Mouse (Mus musculus) lung, postnatal 25 days (tissue): ENCODE measurements at regions not wholly inside any gene's neighbourhood (a gene's known extent, or its start where the extent isn't known, plus 50 kb on each side); places are given as distances from the start of the nearest gene placed in this dataset.

Experiments used
- DNase-seq: peaks from one replicate; pipeline ENCODE4 v3.0.0; 2022; ENCODE audit warnings: low spot score

DNA sequence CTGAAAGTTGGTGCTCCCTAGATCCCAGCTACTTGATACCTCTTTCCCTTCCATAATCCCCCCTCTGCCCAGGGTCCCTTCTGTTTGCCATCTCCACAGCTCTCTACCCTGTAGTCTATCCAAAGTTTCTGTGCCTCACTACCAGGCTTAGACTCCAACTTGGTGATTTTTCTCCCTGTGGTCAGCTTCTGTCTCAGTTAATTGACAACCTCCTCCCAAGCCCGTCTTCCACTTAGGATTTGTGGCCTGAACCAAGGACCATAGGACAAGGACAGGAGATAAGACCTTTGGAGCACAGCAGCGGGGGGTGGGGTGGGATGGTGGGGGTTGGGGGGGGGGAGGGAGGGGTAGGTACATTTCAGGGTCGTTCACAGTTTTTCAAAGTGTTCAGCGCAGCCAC lies 371.3 kb downstream of the Eipr1 start:
- DNase-seq, result no peak

DNA sequence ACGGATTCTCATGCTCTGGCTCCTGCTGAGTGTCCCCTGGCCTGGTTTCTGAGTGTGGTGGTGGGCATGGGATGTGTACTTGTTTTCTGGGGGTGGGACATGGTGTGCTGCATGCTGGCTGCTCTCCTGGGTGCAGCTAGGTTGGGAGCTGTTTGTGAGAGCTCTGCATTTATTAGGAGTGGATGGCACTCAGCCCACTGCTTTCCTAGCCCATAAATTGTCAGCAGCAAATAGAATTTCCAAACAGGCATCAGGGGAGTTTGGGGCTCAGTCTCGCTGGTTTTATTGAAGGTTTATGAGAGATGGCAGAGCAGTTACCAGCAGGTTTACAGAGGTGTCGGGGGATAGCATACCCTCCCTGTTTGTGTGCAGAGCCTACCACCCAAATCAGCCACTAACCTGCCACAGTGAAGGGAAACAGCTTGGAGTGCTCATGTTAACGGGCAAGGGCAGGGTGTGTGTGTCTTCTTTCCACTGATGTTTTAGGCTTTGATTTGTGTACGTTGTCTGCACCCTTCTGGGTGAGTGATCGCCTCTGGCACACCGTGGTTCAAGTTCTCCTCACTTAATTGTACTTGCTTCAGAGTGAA lies 372.6 kb downstream of the Eipr1 start:
- DNase-seq, result no peak

DNA sequence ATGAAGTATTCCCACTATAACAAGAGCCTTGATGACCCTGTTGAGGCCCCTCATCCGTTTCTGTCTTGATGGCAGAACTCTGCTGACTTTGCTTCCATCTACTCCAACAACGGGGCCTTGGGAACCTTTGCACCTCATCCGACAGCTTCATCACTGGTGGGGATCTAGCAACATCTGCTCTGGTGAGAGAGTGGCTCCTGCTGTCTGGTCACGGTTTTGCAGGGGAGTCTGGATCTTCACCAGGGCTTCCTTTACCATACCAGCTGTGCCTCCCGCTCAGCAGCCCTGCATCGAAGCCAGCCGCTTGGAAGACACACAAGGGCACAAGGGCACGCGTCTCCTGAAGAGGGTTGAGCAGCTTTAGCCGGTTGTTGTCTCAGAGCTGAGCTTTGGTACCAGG lies 377.2 kb downstream of the Eipr1 start:
- no peak for DNase-seq

GRCm38 (mm10) chr12:29129331-29129730 lies 377.7 kb downstream of the Eipr1 start:
- no peak for DNase-seq

DNA sequence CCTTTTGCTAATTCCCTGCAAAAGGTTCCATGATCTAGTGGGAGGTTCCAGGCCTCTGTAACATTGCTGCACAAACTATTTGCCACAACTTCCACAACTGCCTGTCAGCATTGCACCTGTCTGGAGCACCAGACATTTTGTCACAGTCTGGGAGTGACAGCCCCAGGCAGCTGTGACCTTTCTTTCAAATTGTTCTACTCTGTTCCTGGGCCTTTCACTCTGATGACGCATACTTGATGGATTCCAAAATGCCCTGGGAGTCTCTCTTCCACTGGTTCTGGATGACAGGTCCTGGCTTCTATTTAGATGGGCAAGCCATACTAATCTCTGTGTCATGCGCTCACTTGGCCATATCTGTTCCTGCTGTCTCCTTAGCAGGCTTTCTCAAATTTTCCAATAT lies 382.7 kb downstream of the Eipr1 start:
- no peak for DNase-seq

DNA sequence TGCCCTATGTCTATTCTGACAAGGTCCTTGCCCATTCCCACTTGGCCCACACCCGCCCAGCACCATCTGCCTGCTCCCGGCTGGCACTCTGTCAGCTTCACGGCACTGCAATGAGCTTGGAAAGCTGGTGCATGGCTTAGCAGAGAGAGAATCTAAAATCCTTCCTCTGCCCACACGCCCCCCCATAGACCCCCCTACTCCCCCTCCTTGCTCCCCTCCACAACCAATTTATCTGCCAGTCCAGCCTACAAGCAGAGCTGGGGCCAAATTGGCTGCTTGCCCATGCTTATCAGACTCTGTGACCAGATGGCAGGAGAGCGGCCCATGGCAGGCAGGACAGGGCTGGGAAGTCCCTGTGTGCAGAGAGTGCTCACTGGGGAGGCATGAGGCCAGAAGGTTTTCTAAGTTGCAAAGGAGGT lies 385.3 kb downstream of the Eipr1 start:
- no peak for DNase-seq

DNA sequence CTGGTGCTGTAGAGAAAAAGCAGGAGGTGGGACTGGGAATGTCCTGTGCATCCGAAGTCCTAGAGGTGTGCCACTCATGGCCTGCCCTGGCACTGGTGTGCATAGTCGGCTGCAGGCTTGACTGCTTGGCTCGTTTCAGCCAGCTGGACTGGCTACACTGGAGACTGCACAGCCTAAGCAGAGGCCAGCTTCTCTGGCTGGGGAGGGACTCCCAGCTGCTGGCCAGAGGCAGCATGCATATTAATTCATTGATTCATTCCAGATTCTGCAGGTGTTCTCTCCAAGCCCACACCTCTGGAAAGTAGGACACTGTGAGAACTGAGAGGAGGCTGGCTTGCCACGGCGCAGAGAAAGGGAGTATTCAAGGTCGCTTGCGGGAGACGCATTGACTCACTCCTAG lies 385.9 kb downstream of the Eipr1 start:
- no peak for DNase-seq

GRCm38 (mm10) chr12:29140576-29140975 lies 387.6 kb upstream of the Myt1l start:
- DNase-seq, result no peak

- no peak for DNase-seq
These were observed 387.1 kb upstream of the Myt1l start for GRCm38 (mm10) chr12:29141132-29141531.

GRCm38 (mm10) chr12:29141855-29142254 lies 386.3 kb upstream of the Myt1l start:
- DNase-seq, result no peak

DNA sequence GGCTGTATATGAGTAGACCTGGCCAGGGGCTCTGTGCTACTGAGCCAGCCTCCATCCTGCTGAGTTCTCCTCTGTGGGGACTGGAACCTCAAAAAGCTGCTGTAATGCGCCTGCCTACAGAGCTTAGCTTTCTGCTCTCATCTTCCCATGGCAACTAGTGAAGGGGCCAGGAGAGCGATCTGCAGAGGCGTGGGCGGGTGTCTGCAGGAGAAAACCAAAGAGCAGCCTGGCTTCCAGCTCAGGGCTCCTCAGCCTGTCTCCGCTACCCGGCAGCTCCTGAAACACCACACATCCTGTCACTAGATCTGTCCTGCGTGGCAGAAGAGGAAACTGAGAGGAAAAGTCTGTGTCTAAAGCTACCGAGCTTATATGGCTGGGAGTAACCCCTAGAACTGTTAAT lies 384.9 kb upstream of the Myt1l start:
- no peak for DNase-seq

GRCm38 (mm10) chr12:29160920-29161319 lies 367.3 kb upstream of the Myt1l start:
- DNase-seq, result no peak

DNA sequence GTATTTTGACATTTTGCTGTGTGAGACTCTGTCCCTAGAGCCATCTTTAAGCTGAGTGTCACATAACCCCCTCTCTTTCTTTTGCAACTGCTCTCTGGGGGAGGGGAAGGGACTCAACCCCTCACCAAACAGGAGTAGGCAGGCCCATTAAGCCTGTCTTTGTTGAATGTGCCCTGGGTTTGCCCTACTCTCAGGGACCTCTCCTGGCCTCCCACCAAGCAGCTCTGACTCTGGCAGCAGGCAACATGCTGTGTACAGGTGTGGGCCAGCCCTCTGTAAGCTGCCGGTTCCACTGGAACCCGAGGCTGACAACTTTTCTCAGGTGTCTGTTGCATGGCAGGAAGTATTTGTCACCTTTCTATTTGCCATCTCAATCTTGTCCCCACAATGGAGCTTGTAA lies 366.6 kb upstream of the Myt1l start:
- DNase-seq, result no peak

DNA sequence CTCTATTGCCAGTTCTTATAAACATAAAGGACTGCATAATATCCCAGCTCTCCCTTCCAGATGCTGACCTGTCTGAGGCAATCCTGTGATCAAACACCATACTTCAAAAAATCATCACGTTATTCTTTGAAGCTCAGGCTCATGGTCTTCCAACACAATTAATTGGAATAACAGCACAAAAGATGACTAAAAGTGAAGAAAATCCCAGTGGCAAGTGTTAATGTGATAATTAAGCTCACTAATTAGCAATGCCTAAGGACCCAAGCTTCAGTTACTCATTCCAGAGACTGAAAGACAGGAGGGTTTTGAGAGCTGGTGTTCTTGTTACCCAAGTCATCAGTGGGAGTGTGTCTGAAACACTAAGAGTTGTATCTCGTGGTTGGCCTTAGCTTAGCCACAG lies 363.5 kb upstream of the Myt1l start:
- no peak for DNase-seq

- no peak for DNase-seq
These were observed 361.9 kb upstream of the Myt1l start for GRCm38 (mm10) chr12:29166316-29166715.

GRCm38 (mm10) chr12:29167922-29168321 lies 360.3 kb upstream of the Myt1l start:
- no peak for DNase-seq

DNA sequence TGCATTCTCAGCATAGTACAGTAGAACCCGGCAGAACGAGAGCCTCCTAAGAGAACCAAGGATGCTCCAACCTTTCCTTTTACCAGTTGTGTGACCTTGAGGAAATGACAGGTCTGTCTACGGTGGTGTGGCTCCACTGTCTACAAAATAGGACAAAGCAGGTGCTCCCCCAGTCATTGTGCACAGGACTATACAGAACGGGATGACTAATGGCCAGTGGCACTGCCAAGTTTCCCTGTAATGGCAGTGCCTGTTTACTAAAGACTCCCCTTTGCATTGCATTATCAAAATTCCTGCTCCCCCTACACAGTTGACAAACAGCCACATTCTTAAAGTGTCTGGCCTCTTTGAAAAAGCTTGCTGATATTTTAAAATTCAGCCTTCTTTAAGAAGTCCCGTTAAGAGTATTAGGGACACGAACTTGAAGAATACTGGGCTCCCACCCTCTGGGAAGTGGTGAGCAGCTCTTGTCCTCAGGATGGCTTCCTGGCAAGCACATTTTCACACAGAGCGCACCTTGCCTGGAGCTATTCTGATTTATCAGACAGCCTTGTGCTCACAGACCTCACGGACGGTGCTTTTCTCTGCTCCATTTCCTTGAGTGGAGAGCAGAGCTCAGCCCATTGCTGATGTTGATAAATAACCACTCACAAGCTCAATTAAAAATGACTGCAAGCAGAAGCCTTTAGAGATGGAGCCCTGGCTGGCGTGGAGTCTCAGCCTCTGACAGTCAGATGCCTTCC lies 352.3 kb upstream of the Myt1l start:
- DNase-seq, result no peak

DNA sequence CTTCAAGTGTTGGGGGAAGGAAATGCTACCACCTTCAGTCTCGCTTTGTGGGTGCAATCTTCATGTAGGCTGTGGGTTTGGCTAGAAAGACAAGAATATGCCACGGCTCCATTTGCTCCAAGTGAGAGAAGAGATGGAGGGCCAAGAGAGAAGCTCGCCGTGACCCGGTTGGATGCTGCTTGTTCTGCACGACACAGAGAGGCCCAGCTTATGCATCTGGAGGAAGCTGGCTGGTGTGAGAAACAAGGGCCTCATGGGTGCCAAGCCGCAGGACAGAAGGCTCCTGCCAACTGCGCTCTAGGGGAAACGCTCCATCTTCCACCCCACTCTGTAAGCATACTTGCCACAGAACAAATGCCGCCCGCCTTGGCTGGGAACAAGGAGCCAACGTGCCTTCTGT lies 351.0 kb upstream of the Myt1l start:
- no peak for DNase-seq

DNA sequence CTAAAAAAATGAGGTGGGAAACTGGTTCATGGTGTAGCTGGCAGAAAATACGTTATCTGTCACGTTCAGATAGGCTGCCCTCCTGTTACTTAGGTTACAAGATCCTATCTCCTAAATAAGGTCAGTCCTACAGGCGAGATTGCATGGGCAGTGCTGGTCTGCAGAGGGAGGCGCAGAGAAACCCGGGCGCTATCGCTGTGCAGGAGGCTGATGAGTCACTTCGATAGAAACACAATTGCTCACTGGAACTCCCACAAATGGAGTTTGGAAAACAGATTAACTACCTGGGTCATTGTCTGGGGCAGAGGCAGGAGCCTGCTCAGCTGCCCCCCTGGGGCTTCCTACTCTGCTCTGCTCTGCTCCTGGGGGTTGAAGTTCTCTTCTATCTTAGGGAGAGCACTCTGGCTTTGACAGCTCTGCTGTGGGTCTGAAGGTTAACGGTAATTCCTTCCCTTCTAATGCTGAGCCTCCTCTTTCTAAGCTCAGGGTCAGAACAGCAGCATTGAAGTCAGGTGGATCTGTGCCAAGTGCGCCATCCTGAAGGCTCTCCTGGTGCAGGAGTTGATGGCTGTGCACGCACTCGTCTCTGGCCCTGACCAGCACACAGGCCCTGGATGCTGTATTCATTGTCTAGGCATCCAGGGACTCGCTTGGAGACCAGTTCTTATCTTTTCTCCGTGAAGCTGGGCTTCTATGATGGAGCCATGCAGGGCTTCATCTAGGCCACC lies 349.9 kb upstream of the Myt1l start:
- DNase-seq, result no peak

DNA sequence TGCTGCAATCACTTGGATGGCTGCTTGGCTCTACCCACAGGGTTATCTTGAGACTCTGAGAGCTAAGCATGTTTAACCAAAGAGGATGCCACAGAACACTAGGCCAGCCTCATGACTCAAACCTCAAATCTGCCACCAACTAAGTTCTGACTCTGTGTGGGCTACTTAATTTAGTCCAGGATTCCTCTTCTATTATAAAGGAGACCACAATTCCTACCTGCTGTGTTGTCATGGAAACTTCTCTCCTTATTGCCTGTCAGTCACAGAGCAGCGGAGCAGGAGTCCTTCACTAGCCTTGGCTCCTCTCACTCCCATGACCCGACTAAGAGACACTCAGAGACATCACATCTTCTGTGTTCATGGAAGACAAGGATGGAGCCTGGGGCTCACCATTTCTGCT lies 348.8 kb upstream of the Myt1l start:
- no peak for DNase-seq

DNA sequence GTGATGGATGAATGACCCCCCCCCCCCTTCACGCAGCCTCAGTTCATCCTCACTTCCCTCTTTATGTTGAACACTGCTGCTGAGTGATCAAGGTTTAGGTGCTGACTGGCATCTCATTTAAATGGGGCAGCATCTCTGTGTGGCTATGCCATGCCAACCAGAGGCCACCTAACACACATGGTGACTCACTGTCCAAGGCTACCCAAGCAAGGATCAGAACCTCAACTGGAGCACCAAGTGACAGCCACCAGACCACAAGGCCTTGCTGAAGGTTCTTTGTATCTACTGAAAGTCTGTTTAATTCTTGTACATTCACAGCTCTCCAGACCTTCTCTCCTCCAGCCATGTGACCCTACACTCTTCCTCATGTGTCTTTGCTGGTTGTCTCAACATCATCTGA lies 347.6 kb upstream of the Myt1l start:
- no peak for DNase-seq

DNA sequence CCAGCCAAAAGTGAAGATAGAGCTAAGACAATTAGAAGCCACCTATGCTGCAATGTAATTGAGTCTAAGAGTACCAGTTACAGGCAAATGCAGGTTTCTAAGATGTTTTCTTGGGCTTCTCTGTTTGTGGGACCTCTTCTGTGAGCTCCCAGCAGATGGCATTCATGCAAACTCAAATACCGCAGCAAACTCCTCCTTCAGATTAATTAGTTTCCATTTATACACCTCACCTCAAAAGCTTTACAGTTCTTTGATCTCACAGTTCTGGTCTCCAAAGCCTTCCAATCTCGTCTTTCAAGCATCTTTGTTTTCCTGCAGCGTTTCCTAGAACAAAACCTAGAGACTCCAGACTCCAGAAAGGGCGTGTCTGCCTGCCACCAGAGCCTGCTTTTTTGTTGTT lies 340.6 kb upstream of the Myt1l start:
- no peak for DNase-seq

DNA sequence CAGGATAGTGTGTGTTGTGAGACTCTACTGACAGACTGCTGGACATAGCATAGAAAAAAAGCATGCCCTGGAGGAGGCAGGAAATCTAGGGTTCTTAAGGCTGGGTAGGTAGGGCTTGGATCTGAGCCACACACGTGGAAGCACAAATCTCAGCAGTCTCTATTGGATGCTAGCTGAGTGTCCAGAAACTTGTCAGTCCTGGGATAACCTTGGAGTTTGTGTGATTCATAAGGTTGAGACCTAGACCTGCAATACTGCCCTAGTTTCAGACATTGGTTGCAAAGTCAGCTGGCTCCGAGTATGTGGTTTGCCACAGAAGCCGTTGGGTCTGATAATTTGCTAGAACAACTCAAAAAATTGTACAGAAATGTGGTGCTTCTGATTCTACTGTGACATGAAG lies 335.8 kb upstream of the Myt1l start:
- DNase-seq, result no peak

GRCm38 (mm10) chr12:29211946-29212345 lies 316.2 kb upstream of the Myt1l start:
- DNase-seq, result no peak
